Mouse (Mus musculus): ENCODE measurements at regions not wholly inside any gene's neighbourhood (a gene's known extent, or its start where the extent isn't known, plus 50 kb on each side); places are given as distances from the start of the nearest gene placed in this dataset.

GRCm38 (mm10) chr11:64597305-64597704 lies 160.9 kb upstream of the F930015N05Rik start:
- no peak for TF ChIP-seq POLR2A (IDR thresholded peaks at IDR 0.05; ENCODE audit: extremely low read depth, insufficient read depth, low read length)
- no peak for TF ChIP-seq CTCF (IDR thresholded peaks at IDR 0.05; ENCODE audit: low read depth, low read length)
